Mouse (Mus musculus) MN1 (cell line): ENCODE results near the gene Wsb1.

Experiments
- DNase-seq: peaks from one replicate; pipeline ENCODE4 v3.0.0-alpha.2; 2016; ENCODE audit warnings: low spot score

The Wsb1 gene

GRCm38 (mm10) chr11:79215539-79215938 lies 38.9 kb downstream of the Wsb1 start:
- DNase-seq, result no peak

GRCm38 (mm10) chr11:79214015-79214418 lies 40.5 kb downstream of the Wsb1 start:
- peak; percentile 86 for DNase-seq

- no peak for DNase-seq
Measured at GRCm38 (mm10) chr11:79209882-79210471, 44.5 kb downstream of the Wsb1 start.

GRCm38 (mm10) chr11:79209113-79209512 lies 45.4 kb downstream of the Wsb1 start:
- no peak for DNase-seq

GRCm38 (mm10) chr11:79208462-79208861 lies 46.0 kb downstream of the Wsb1 start:
- no peak for DNase-seq

GRCm38 (mm10) chr11:79207691-79208090 lies 46.8 kb downstream of the Wsb1 start:
- no peak for DNase-seq

- no peak for DNase-seq
Measured at GRCm38 (mm10) chr11:79204444-79204843, 50.0 kb downstream of the Wsb1 start.

GRCm38 (mm10) chr11:79200502-79200901 lies 54.0 kb downstream of the Wsb1 start:
- no peak for DNase-seq

- no peak for DNase-seq
Measured at GRCm38 (mm10) chr11:79198562-79198961, 55.9 kb downstream of the Wsb1 start.

GRCm38 (mm10) chr11:79197846-79198235 lies 56.6 kb downstream of the Wsb1 start:
- no peak for DNase-seq

- DNase-seq, result no peak
Measured at GRCm38 (mm10) chr11:79196876-79197845, 57.3 kb downstream of the Wsb1 start.

GRCm38 (mm10) chr11:79196196-79196869 lies 58.1 kb downstream of the Wsb1 start:
- DNase-seq, result no peak

GRCm38 (mm10) chr11:79192176-79192575 lies 62.3 kb downstream of the Wsb1 start:
- no peak for DNase-seq

GRCm38 (mm10) chr11:79191214-79191613 lies 63.3 kb downstream of the Wsb1 start:
- no peak for DNase-seq

GRCm38 (mm10) chr11:79190257-79190656 lies 64.2 kb downstream of the Wsb1 start:
- DNase-seq, result no peak
